Mouse (Mus musculus) CH12.LX (cell line): ENCODE measurements at regions not wholly inside any gene's neighbourhood (a gene's known extent, or its start where the extent isn't known, plus 50 kb on each side); places are given as distances from the start of the nearest gene placed in this dataset.

Experiments used
- DNase-seq: peaks from one replicate; pipeline ENCODE4 v3.0.0-alpha.2; 2013; ENCODE audit errors: extremely low read depth
- H3K27ac ChIP-seq: 2 replicates; pipeline ENCODE4 v1.5.1; 2012; ENCODE audit warnings: low read depth, mild to moderate bottlenecking, control low read depth, moderate library complexity; ENCODE audit not compliant: insufficient read depth
- H3K27me3 ChIP-seq: replicated peaks from 2 replicates; pipeline ENCODE3; 2012; ENCODE audit warnings: inconsistent platforms
- H3K36me3 ChIP-seq, 2 experiments: replicated peaks in 1 of 2; 2 replicates each; pipeline versions ENCODE3 to v1.6.1; 2012; ENCODE audit warnings: inconsistent platforms in 1 of 2, low read length in 1 of 2, mild to moderate bottlenecking in 1 of 2, mixed read lengths in 1 of 2, moderate library complexity in 1 of 2; ENCODE audit not compliant: control insufficient read depth in 1 of 2, insufficient read depth in 1 of 2
- H3K4me1 ChIP-seq, 2 experiments: 2 replicates each; pipeline ENCODE4 v1.6.1; 2012; ENCODE audit warnings: inconsistent platforms in 1 of 2, moderate library complexity in 1 of 2; ENCODE audit not compliant: insufficient read depth in 2 of 2, control insufficient read depth in 1 of 2
- H3K4me2 ChIP-seq: 2 replicates; pipeline ENCODE4 v1.6.1; 2012; ENCODE audit warnings: low read depth, mild to moderate bottlenecking, control low read depth; ENCODE audit not compliant: poor library complexity, insufficient read depth, severe bottlenecking
- H3K4me3 ChIP-seq, 3 experiments: fragments of 150-350 bp in 1 of 3; sonication (generic) in 1 of 3; replicated peaks in 1 of 3; 2 replicates each; pipeline versions ENCODE3 to v1.5.1; 2011 to 2012; ENCODE audit warnings: low read depth in 2 of 3, low read length in 2 of 3, mild to moderate bottlenecking in 2 of 3, moderate library complexity in 2 of 3, control low read depth in 1 of 3, improper control_type of control experiment in 1 of 3, inconsistent platforms in 1 of 3, mixed read lengths in 1 of 3; ENCODE audit not compliant: poor library complexity in 1 of 3
- H3K79me2 ChIP-seq: replicated peaks from 2 replicates; pipeline ENCODE4 v1.6.1; 2012; ENCODE audit warnings: mild to moderate bottlenecking, moderate library complexity; ENCODE audit not compliant: control insufficient read depth, poor library complexity, insufficient read depth, severe bottlenecking; ENCODE audit errors: extremely low read depth
- H3K9ac ChIP-seq: 2 replicates; pipeline ENCODE4 v1.6.1; 2012; ENCODE audit warnings: low read depth, mild to moderate bottlenecking, control low read depth, moderate library complexity; ENCODE audit not compliant: insufficient read depth
- H3K9me3 ChIP-seq: replicated peaks from 2 replicates; pipeline ENCODE3; 2012; ENCODE audit warnings: low read length, inconsistent platforms, mixed read lengths
- CHD1 ChIP-seq: IDR thresholded peaks from 2 replicates; pipeline ENCODE4 v1.6.1; 2012; ENCODE audit warnings: low read depth, low read length, improper control_type of control experiment, inconsistent platforms
- CHD2 ChIP-seq: IDR thresholded peaks from 2 replicates; pipeline ENCODE4 v1.6.1; 2011; ENCODE audit warnings: low read length, improper control_type of control experiment
- CTCF ChIP-seq, 2 experiments: IDR thresholded peaks in 1 of 2; conservative IDR thresholded peaks in 1 of 2; 2 replicates each; pipeline ENCODE4 v1.5.1; 2011 to 2012; ENCODE audit warnings: low read depth in 2 of 2, low read length in 2 of 2, improper control_type of control experiment in 1 of 2, inconsistent platforms in 1 of 2, mild to moderate bottlenecking in 1 of 2, moderate library complexity in 1 of 2
- ELF1 ChIP-seq: IDR thresholded peaks from 2 replicates; pipeline ENCODE4 v1.6.1; 2014; ENCODE audit warnings: low read depth, mild to moderate bottlenecking, inconsistent platforms, low read length, improper control_type of control experiment
- EP300 ChIP-seq: IDR thresholded peaks from 2 replicates; pipeline ENCODE4 v1.6.1; 2011; ENCODE audit warnings: low read length, improper control_type of control experiment
- ETS1 ChIP-seq: conservative IDR thresholded peaks from 2 replicates; pipeline ENCODE4 v1.6.1; 2012; ENCODE audit warnings: low read depth, mild to moderate bottlenecking, inconsistent platforms, low read length, improper control_type of control experiment, moderate library complexity
- HCFC1 ChIP-seq: IDR thresholded peaks from 2 replicates; pipeline ENCODE4 v1.6.1; 2012; ENCODE audit warnings: low read depth, mild to moderate bottlenecking, inconsistent platforms, low read length, improper control_type of control experiment
- IRF4 ChIP-seq: IDR thresholded peaks from 2 replicates; pipeline ENCODE4 v1.6.1; 2014; ENCODE audit warnings: low read depth, mild to moderate bottlenecking, inconsistent platforms, low read length, improper control_type of control experiment
- JUN ChIP-seq: IDR thresholded peaks from 2 replicates; pipeline ENCODE4 v1.6.1; 2011; ENCODE audit warnings: low read depth, mild to moderate bottlenecking, low read length, improper control_type of control experiment, moderate library complexity; ENCODE audit not compliant: insufficient read depth
- MAFK ChIP-seq: IDR thresholded peaks from 2 replicates; pipeline ENCODE4 v1.6.1; 2011; ENCODE audit warnings: low read length, improper control_type of control experiment; ENCODE audit not compliant: insufficient replicate concordance
- MAZ ChIP-seq: IDR thresholded peaks from 2 replicates; pipeline ENCODE4 v1.6.1; 2012; ENCODE audit warnings: low read depth, mild to moderate bottlenecking, inconsistent platforms, low read length, improper control_type of control experiment, moderate library complexity
- MYC ChIP-seq: IDR thresholded peaks from 2 replicates; pipeline ENCODE4 v1.6.1; 2011; ENCODE audit warnings: low read depth, mild to moderate bottlenecking, improper control_type of control experiment, low read length
- NRF1 ChIP-seq: IDR thresholded peaks from 2 replicates; pipeline ENCODE4 v1.6.1; 2014; ENCODE audit warnings: low read depth, mild to moderate bottlenecking, inconsistent platforms, low read length, improper control_type of control experiment, moderate library complexity
- PAX5 ChIP-seq: IDR thresholded peaks from 2 replicates; pipeline ENCODE4 v1.6.1; 2012; ENCODE audit warnings: low read length, inconsistent platforms, mixed read lengths
- POLR2A ChIP-seq: IDR thresholded peaks from 2 replicates; pipeline ENCODE4 v1.6.1; 2011; ENCODE audit warnings: low read depth, mild to moderate bottlenecking, improper control_type of control experiment, low read length
- POLR2AphosphoS2 ChIP-seq: IDR thresholded peaks from 2 replicates; pipeline ENCODE4 v1.6.1; 2011; ENCODE audit warnings: low read depth, low read length, improper control_type of control experiment
- RAD21 ChIP-seq: IDR thresholded peaks from 2 replicates; pipeline ENCODE4 v1.6.1; 2011; ENCODE audit warnings: low read depth, mild to moderate bottlenecking, low read length, improper control_type of control experiment, moderate library complexity
- RCOR1 ChIP-seq: conservative IDR thresholded peaks from 2 replicates; pipeline ENCODE4 v1.6.1; 2012; ENCODE audit warnings: low read depth, mild to moderate bottlenecking, inconsistent platforms, low read length, improper control_type of control experiment
- SIN3A ChIP-seq: IDR thresholded peaks from 2 replicates; pipeline ENCODE4 v1.6.1; 2012; ENCODE audit warnings: low read length, improper control_type of control experiment, inconsistent platforms
- SMC3 ChIP-seq: IDR thresholded peaks from 2 replicates; pipeline ENCODE4 v1.6.1; 2011; ENCODE audit warnings: low read depth, low read length, improper control_type of control experiment
- TBP ChIP-seq: conservative IDR thresholded peaks from 2 replicates; pipeline ENCODE4 v1.6.1; 2011; ENCODE audit warnings: low read depth, low read length, improper control_type of control experiment
- TCF12 ChIP-seq: IDR thresholded peaks from 2 replicates; pipeline ENCODE4 v1.6.1; 2014; ENCODE audit warnings: low read depth, mild to moderate bottlenecking, inconsistent platforms, low read length, improper control_type of control experiment
- UBTF ChIP-seq: IDR thresholded peaks from 2 replicates; pipeline ENCODE4 v1.6.1; 2012; ENCODE audit warnings: low read depth, mild to moderate bottlenecking, inconsistent platforms, low read length, improper control_type of control experiment, moderate library complexity
- USF1 ChIP-seq: IDR thresholded peaks from 2 replicates; pipeline ENCODE4 v1.6.1; 2014; ENCODE audit warnings: low read depth, mild to moderate bottlenecking, inconsistent platforms, low read length, improper control_type of control experiment
- USF2 ChIP-seq: conservative IDR thresholded peaks from 2 replicates; pipeline ENCODE4 v1.6.1; 2011; ENCODE audit warnings: low read depth, low read length, improper control_type of control experiment
- ZC3H11A ChIP-seq: IDR thresholded peaks from 2 replicates; pipeline ENCODE4 v1.6.1; 2012; ENCODE audit warnings: low read depth, mild to moderate bottlenecking, inconsistent platforms, low read length, improper control_type of control experiment
- ZKSCAN1 ChIP-seq: IDR thresholded peaks from 2 replicates; pipeline ENCODE4 v1.6.1; 2012; ENCODE audit warnings: low read depth, inconsistent platforms, low read length, improper control_type of control experiment, borderline replicate concordance
- ZMIZ1 ChIP-seq: IDR thresholded peaks from 2 replicates; pipeline ENCODE4 v1.6.1; 2012; ENCODE audit warnings: low read depth, mild to moderate bottlenecking, inconsistent platforms, low read length, improper control_type of control experiment
- ZNF384 ChIP-seq: IDR thresholded peaks from 2 replicates; pipeline ENCODE4 v1.6.1; 2012; ENCODE audit warnings: low read depth, low read length, improper control_type of control experiment, inconsistent platforms
- dilution Hi-C: fragments of 300-500 bp; cut with MboI; formaldehyde crosslinking; loops from 2 replicates; pipeline ENCODE4 v1.14.3; 2020; ENCODE audit warnings: low sequenced_read_pairs; ENCODE audit not compliant: extremely low pct_unique_long_range_greater_than_20kb, extremely low pct_ligation_motif_present
- in situ Hi-C: fragments of 300-500 bp; cut with MboI; formaldehyde crosslinking; loops from 3 replicates; pipeline ENCODE4 v1.14.3; 2019; ENCODE audit warnings: low sequenced_read_pairs, low pct_ligation_motif_present, low pct_unique_long_range_greater_than_20kb, mixed read lengths

- Histone ChIP-seq H3K27me3 (no peaks in the 10 kb centered on the region), H3K4me2 (no peak overlapping the region), H3K9ac (no peak overlapping the region), H3K4me3 (no peak overlapping the region), H3K36me3 (no peaks in the 10 kb centered on the region), H3K79me2 (no peaks in the 10 kb centered on the region), H3K27ac (no peak overlapping the region), H3K9me3 (no peaks in the 10 kb centered on the region), H3K4me1 (peaks cover 0 to 7% of the 10 kb centered on the region in 2 experiments; a peak in 1 of 4 replicates)
- dilution Hi-C loops = no loop called here
- in situ Hi-C loops = no loop called here
- no peak for TF ChIP-seq NRF1
- no peak for TF ChIP-seq ELF1
- TF ChIP-seq USF2 = no peak
- TF ChIP-seq TCF12 = no peak
- no peak for TF ChIP-seq MAZ
- no peak for TF ChIP-seq HCFC1
- no peak for TF ChIP-seq ZMIZ1
- no peak for TF ChIP-seq RAD21
- no peak for TF ChIP-seq PAX5
- no peak for TF ChIP-seq EP300
- no peak for TF ChIP-seq POLR2AphosphoS2
- TF ChIP-seq SMC3 = no peak
- DNase-seq = no peak
Observed at GRCm38 (mm10) chr12:52445731-52446130, 58.0 kb upstream of the Arhgap5 start.

- Histone ChIP-seq H3K9me3 (no peaks in the 10 kb centered on the region), H3K9ac (no peak overlapping the region), H3K27ac (no peak overlapping the region), H3K4me3 (no peak overlapping the region), H3K4me1 (peaks cover 0 to 7% of the 10 kb centered on the region in 2 experiments; a peak in 1 of 4 replicates), H3K79me2 (no peaks in the 10 kb centered on the region), H3K4me2 (no peak overlapping the region), H3K36me3 (no peaks in the 10 kb centered on the region), H3K27me3 (no peaks in the 10 kb centered on the region)
- DNase-seq = no peak
- dilution Hi-C loops = no loop called here
- in situ Hi-C loops = no loop called here
- no peak for TF ChIP-seq UBTF
- TF ChIP-seq JUN = no peak
- no peak for TF ChIP-seq ZKSCAN1
- no peak for TF ChIP-seq CTCF (conservative IDR thresholded peaks at IDR 0.05 in 1 of 2, IDR thresholded peaks at IDR 0.05 in 1 of 2; ENCODE audit: low read depth in 2 of 2, low read length in 2 of 2)
- no peak for TF ChIP-seq IRF4
- no peak for TF ChIP-seq RAD21
- no peak for TF ChIP-seq RCOR1
- no peak for TF ChIP-seq MAFK
- no peak for TF ChIP-seq MAZ
- no peak for TF ChIP-seq POLR2A
- TF ChIP-seq ZC3H11A = no peak
- no peak for TF ChIP-seq ZNF384
- TF ChIP-seq TBP = no peak
- no peak for TF ChIP-seq MYC
- TF ChIP-seq USF1 = no peak
- no peak for TF ChIP-seq CHD1
- no peak for TF ChIP-seq CHD2
- no peak for TF ChIP-seq EP300
- TF ChIP-seq ETS1 = no peak
- no peak for TF ChIP-seq SIN3A
Observed at GRCm38 (mm10) chr12:52446501-52446900, 57.3 kb upstream of the Arhgap5 start.
